Mouse (Mus musculus) spleen, postnatal 10 days (tissue): Measurements from ENCODE around the gene Olfr982.

Source experiments
- DNase-seq, 2 experiments: peaks; one replicate each; pipeline ENCODE4 v3.0.0; 2021 to 2022; ENCODE audit warnings: low spot score in 2 of 2

Olfr982 gene

DNA sequence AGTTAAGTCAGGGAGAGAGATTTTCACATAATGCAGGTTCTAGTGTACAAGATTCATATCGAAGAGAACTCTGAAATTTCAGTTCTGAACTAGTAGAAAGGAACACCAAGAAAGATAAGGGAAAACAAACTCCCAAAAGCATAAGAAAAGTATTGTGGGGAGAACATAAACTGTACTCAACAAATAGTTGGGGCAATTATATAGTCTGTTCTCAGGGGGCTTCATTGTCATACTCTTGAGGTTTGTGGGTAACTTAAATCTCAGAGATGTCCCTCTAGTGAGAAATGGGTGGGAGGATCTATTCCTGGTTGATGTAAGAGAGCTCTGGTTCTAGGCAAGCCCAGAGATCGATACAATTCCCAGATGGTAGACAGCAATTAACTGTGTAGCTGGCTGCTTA, at the start of gene Olfr982:
TSS of gene Olfr982 (plus strand) at position 301 of the 400 bp plus-strand sequence.
- DNase-seq = no peak

DNA sequence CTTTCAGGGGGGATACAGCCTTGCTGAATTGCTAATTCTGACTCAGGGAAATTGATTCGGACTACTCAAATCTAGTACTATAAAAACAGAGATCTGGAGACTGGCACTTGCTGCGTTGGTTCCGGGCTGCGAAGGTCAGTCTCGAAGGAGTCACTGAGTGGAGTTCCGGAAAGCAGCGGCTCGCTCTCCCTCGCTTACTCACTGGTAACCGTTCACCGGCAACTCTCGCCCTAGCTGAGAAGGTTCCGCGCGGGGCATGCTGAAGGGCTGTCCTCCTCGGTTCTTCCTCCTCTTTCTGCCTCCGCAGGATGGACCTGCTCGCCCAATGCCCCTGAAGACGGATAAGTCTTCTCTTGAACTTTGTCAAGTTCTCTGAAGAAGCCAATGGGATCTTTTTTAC, 23.5 kb upstream of the Olfr982 start:
- no peak for DNase-seq

- no peak for DNase-seq
Observed at GRCm38 (mm10) chr9:40093495-40093894, 19.9 kb downstream of the Olfr982 start, which contains the start of gene Olfr983. Gene Olfr983 (minus strand): TSS chr9:40093595.

DNA sequence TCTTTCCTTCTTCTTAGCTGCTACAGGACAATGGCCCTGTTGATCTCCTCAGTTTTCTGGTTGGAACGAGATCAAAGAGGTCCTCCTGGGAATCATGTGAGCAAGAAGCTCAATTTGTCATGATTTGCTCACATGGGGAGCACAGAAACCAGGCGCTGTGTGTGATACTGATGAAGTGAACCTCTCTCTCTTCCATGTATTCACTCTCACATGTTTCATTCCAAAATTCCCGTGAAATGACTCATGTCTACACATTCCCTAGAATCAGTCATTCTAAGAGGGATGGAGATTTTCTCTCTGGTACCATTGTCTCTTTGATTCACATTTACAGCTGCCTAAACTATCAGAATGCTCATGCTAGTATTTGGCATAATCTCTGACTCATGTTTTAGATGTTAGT, 21.1 kb downstream of the Olfr982 start:
- no peak for DNase-seq

GRCm38 (mm10) chr9:40114106-40114505, 40.5 kb downstream of the Olfr982 start, which contains the start of gene Olfr984:
Gene Olfr984 (minus strand): TSS chr9:40114206.
- no peak for DNase-seq

DNA sequence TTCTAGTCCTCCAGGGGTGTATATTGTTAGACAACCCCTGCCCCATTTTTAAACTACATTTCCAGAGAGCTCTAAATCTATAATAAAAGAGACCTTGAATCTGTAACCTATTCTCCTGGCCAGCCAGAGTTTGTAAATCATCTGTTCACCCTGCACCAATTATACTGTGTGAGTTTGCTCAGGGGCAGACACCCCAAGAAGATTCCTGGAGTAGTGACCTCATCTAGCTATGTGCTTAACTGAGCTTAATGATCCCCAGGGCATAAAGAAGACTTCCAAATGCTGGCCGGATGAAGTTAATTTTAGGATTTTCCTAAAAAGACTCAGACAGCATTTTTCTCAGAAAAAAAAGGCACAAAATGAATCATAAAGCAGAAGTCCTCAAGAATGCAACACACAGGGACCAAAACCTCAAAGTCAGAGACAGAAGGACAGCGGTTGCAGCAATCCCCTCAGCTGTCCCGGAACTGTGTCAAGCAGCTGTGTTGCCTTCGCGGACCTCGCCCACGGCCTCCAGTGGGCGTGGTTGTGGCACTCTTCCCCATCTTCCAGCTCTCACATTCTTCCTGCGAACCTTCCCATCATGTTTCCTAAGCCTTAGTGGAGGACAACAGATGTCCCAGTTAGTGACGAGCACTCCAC, 43.1 kb downstream of the Olfr982 start:
- DNase-seq = peak in 1 of 2 experiments; percentile 19

GRCm38 (mm10) chr9:40117287-40117659, 43.6 kb downstream of the Olfr982 start:
- DNase-seq = no peak
